Mouse (Mus musculus) ES-Bruce4 (cell line): ENCODE measurements at regions not wholly inside any gene's neighbourhood (a gene's known extent, or its start where the extent isn't known, plus 50 kb on each side); places are given as distances from the start of the nearest gene placed in this dataset.

Experiments used
- H3K27ac ChIP-seq: 2 replicates; pipeline ENCODE4 v1.5.1; 2012; ENCODE audit warnings: low read length, inconsistent platforms; ENCODE audit not compliant: insufficient read depth
- H3K27me3 ChIP-seq: 2 replicates; pipeline ENCODE4 v1.6.1; 2012; ENCODE audit warnings: mild to moderate bottlenecking, low read length, inconsistent platforms; ENCODE audit not compliant: control insufficient read depth, poor library complexity, insufficient read depth, severe bottlenecking
- H3K36me3 ChIP-seq: 2 replicates; pipeline ENCODE4 v1.6.1; 2012; ENCODE audit warnings: inconsistent platforms, mild to moderate bottlenecking, low read length, moderate library complexity; ENCODE audit not compliant: control insufficient read depth, poor library complexity, insufficient read depth, severe bottlenecking
- H3K4me1 ChIP-seq: one replicate; pipeline ENCODE4 v1.8.1; 2011; ENCODE audit warnings: low read length; ENCODE audit not compliant: control insufficient read depth, insufficient read depth
- H3K4me3 ChIP-seq: 2 replicates; pipeline ENCODE4 v1.5.1; 2011; ENCODE audit warnings: low read depth, mild to moderate bottlenecking, low read length
- H3K9ac ChIP-seq: 2 replicates; pipeline ENCODE4 v1.6.1; 2012; ENCODE audit warnings: low read depth, mild to moderate bottlenecking, inconsistent platforms; ENCODE audit not compliant: poor library complexity, severe bottlenecking
- H3K9me3 ChIP-seq: replicated peaks from 2 replicates; pipeline ENCODE4 v1.6.1; 2012; ENCODE audit warnings: mild to moderate bottlenecking, low read length, inconsistent platforms; ENCODE audit not compliant: control insufficient read depth, poor library complexity, insufficient read depth, severe bottlenecking
- CTCF ChIP-seq: IDR thresholded peaks from one replicate; pipeline ENCODE4 v1.8.1; 2011; ENCODE audit warnings: low read depth, low read length
- EP300 ChIP-seq: IDR thresholded peaks from 2 replicates; pipeline ENCODE4 v1.6.1; 2011; ENCODE audit warnings: low read depth, low read length; ENCODE audit not compliant: insufficient read depth
- POLR2A ChIP-seq: IDR thresholded peaks from one replicate; pipeline ENCODE4 v1.8.1; 2011; ENCODE audit warnings: low read length; ENCODE audit not compliant: insufficient read depth

- TF ChIP-seq POLR2A, result no peak
- TF ChIP-seq EP300, result no peak
- no peak for TF ChIP-seq CTCF
- no peak overlapping the region for H3K4me3 ChIP-seq
- H3K4me1 ChIP-seq, result no peaks in the 10 kb centered on the region
- H3K27ac ChIP-seq, result no peak overlapping the region
- no peak overlapping the region for H3K9ac ChIP-seq
- no peaks in the 10 kb centered on the region; the same call in 1 of the 2 replicates for H3K27me3 ChIP-seq
- peaks cover 12% of the 10 kb centered on the region for H3K9me3 ChIP-seq
- no peaks in the 10 kb centered on the region for H3K36me3 ChIP-seq
These were observed 87.1 kb upstream of the Pik3r1 start for GRCm38 (mm10) chr13:101855141-101855540.

GRCm38 (mm10) chr13:101860704-101861103 lies 92.7 kb upstream of the Pik3r1 start:
- Histone ChIP-seq H3K36me3 (no peaks in the 10 kb centered on the region), H3K9me3 (peaks cover 12% of the 10 kb centered on the region), H3K9ac (no peak overlapping the region), H3K27ac (no peak overlapping the region), H3K4me1 (no peaks in the 10 kb centered on the region), H3K4me3 (no peak overlapping the region), H3K27me3 (peaks cover 1% of the 10 kb centered on the region; the same call in 1 of the 2 replicates)
- no peak for TF ChIP-seq POLR2A
- no peak for TF ChIP-seq CTCF
- no peak for TF ChIP-seq EP300

- peaks cover 12% of the 10 kb centered on the region for H3K9me3 ChIP-seq
- TF ChIP-seq POLR2A (no peak), EP300 (no peak), CTCF (no peak)
- H3K36me3 ChIP-seq, result no peaks in the 10 kb centered on the region
- no peak overlapping the region for H3K9ac ChIP-seq
- no peak overlapping the region for H3K27ac ChIP-seq
- no peak overlapping the region for H3K4me3 ChIP-seq
- peaks cover 1% of the 10 kb centered on the region; the same call in 1 of the 2 replicates for H3K27me3 ChIP-seq
- H3K4me1 ChIP-seq, result no peaks in the 10 kb centered on the region
These were observed 94.0 kb upstream of the Pik3r1 start for GRCm38 (mm10) chr13:101862011-101862410.

GRCm38 (mm10) chr13:101863015-101863414 lies 95.0 kb upstream of the Pik3r1 start:
- no peak overlapping the region for H3K27ac ChIP-seq
- no peak overlapping the region for H3K9ac ChIP-seq
- H3K36me3 ChIP-seq, result no peaks in the 10 kb centered on the region
- peaks cover 12% of the 10 kb centered on the region for H3K9me3 ChIP-seq
- no peaks in the 10 kb centered on the region for H3K4me1 ChIP-seq
- TF ChIP-seq EP300, result no peak
- TF ChIP-seq CTCF, result no peak
- H3K4me3 ChIP-seq, result no peak overlapping the region
- peaks cover 1% of the 10 kb centered on the region; the same call in 1 of the 2 replicates for H3K27me3 ChIP-seq

GRCm38 (mm10) chr13:101863602-101864001 lies 95.6 kb upstream of the Pik3r1 start:
- H3K4me1 ChIP-seq, result no peaks in the 10 kb centered on the region
- H3K36me3 ChIP-seq, result no peaks in the 10 kb centered on the region
- H3K9ac ChIP-seq, result no peak overlapping the region
- H3K27ac ChIP-seq, result no peak overlapping the region
- H3K9me3 ChIP-seq, result peaks cover 12% of the 10 kb centered on the region
- TF ChIP-seq CTCF (no peak), POLR2A (no peak), EP300 (no peak)
- no peak overlapping the region for H3K4me3 ChIP-seq
- H3K27me3 ChIP-seq, result peaks cover 1% of the 10 kb centered on the region; the same call in 1 of the 2 replicates

- H3K9ac ChIP-seq, result no peak overlapping the region
- TF ChIP-seq CTCF, result no peak
- no peak for TF ChIP-seq EP300
- TF ChIP-seq POLR2A, result no peak
- no peaks in the 10 kb centered on the region for H3K4me1 ChIP-seq
These were observed 98.8 kb upstream of the Pik3r1 start for GRCm38 (mm10) chr13:101866843-101867242.

More at GRCm38 (mm10) chr13:101866843-101867242, 98.8 kb upstream of the Pik3r1 start:
- Histone ChIP-seq H3K4me3 (no peak overlapping the region), H3K27me3 (peaks cover 1% of the 10 kb centered on the region; the same call in 1 of the 2 replicates), H3K27ac (no peak overlapping the region), H3K36me3 (no peaks in the 10 kb centered on the region), H3K9me3 (no peaks in the 10 kb centered on the region)
